Mouse (Mus musculus) liver, postnatal 0 days (tissue): ENCODE measurements around the gene Grid2. TPM values are rescaled to one million over a fixed set of nuclear protein-coding genes. Genes with fewer than 3 reads are reported as not detected.

Experiments used
- ATAC-seq: fragments of 200-750 bp; cut with Nextera tagmentation; 2 replicates; pipeline ENCODE4 v1.8.0; 2017; ENCODE audit warnings: mild to moderate bottlenecking, moderate library complexity
- DNase-seq: peaks from one replicate; pipeline ENCODE4 v3.0.0-alpha.2; 2016
- H3K27ac ChIP-seq: fragments of 300-500 bp; sonication (generic); 2 replicates; pipeline ENCODE4 v1.5.1; 2014; ENCODE audit warnings: antibody characterized with exemption, moderate library complexity, mild to moderate bottlenecking, low read depth
- H3K27me3 ChIP-seq: fragments of 300-500 bp; sonication (generic); 2 replicates; pipeline ENCODE4 v1.6.1; 2014; ENCODE audit warnings: low read length, control low read depth, mixed read lengths; ENCODE audit not compliant: insufficient read depth
- H3K36me3 ChIP-seq: fragments of 300-500 bp; sonication (generic); replicated peaks from 2 replicates; pipeline ENCODE4 v1.6.1; 2014; ENCODE audit warnings: mild to moderate bottlenecking, control low read depth, low read length, moderate library complexity, mixed read lengths; ENCODE audit not compliant: insufficient read depth
- H3K4me1 ChIP-seq: fragments of 300-500 bp; sonication (generic); 2 replicates; pipeline ENCODE4 v1.6.1; 2014; ENCODE audit warnings: antibody characterized with exemption, mild to moderate bottlenecking, control low read depth; ENCODE audit not compliant: insufficient read depth
- H3K4me2 ChIP-seq: fragments of 300-500 bp; sonication (generic); 2 replicates; pipeline ENCODE4 v1.6.1; 2014; ENCODE audit warnings: low read depth, mild to moderate bottlenecking, low read length, moderate library complexity, mixed read lengths
- H3K4me3 ChIP-seq: fragments of 300-500 bp; sonication (generic); 2 replicates; pipeline ENCODE4 v1.5.1; 2014; ENCODE audit warnings: low read depth, low read length
- H3K9ac ChIP-seq: fragments of 300-500 bp; sonication (generic); replicated peaks from 2 replicates; pipeline ENCODE4 v1.6.1; 2014; ENCODE audit warnings: mild to moderate bottlenecking, moderate library complexity
- H3K9me3 ChIP-seq: fragments of 300-500 bp; sonication (generic); 2 replicates; pipeline ENCODE4 v1.6.1; 2016; ENCODE audit warnings: mild to moderate bottlenecking, control low read depth, low read length, mixed read lengths
- CTCF ChIP-seq: sonication (generic); IDR thresholded peaks from 2 replicates; pipeline ENCODE4 v1.5.1; 2016; ENCODE audit warnings: antibody characterized with exemption, low read depth
- EP300 ChIP-seq: IDR thresholded peaks from 2 replicates; pipeline ENCODE4 v1.6.1; 2016; ENCODE audit warnings: antibody characterized with exemption, low read depth, mild to moderate bottlenecking
- WGBS: fragments of 180-500 bp; shearing (Covaris S2); extraction: QIAGEN DNeasy Blood & Tissue Kit; methylation state at CpG from one replicate; pipeline ENCODE4 v1.1.7; 2014; ENCODE audit not compliant: insufficient replicate concordance; 5-methylcytosine and 5-hydroxymethylcytosine counted together
- polyA plus RNA-seq: library from polyadenylated mRNA; unstranded; fragments of >200 nt; fragmentation: Nextera tagmentation; extraction: Ambion mirVana; gene quantifications from 2 replicates; pipeline ENCODE4 v1.2.1, GENCODE M21; 2015

Gene Grid2
- not detected in 2 replicates for polyA plus RNA-seq

GRCm38 (mm10) chr6:63255826-63256555 lies at the start of gene Grid2:
Gene Grid2 (plus strand): TSS chr6:63255876.
- Histone ChIP-seq H3K9me3 (no peaks in the 10 kb centered on the region), H3K4me2 (peak within 1 kb of the TSS; percentile 59), H3K36me3 (no peaks in the 10 kb centered on the region), H3K4me3 (peak within 1 kb of the TSS; percentile 31), H3K9ac (no peak within 1 kb of the TSS), H3K27me3 (peaks cover 35% of the 10 kb centered on the region), H3K27ac (no peak within 1 kb of the TSS), H3K4me1 (no peaks in the 10 kb centered on the region)
- under 1% methylated on average over 69 of the region's 71 CpGs for whole genome bisulfite sequencing
- TF ChIP-seq CTCF (no peak), EP300 (no peak)
- DNase-seq, result peak; percentile 11
- ATAC-seq, result no peak

- Histone ChIP-seq H3K4me2 (no peak overlapping the region), H3K9me3 (no peaks in the 10 kb centered on the region), H3K4me1 (no peaks in the 10 kb centered on the region), H3K27ac (no peak overlapping the region), H3K27me3 (peaks cover 10% of the 10 kb centered on the region), H3K4me3 (no peak overlapping the region), H3K36me3 (no peaks in the 10 kb centered on the region), H3K9ac (no peak overlapping the region)
- no peak for ATAC-seq
- no peak for DNase-seq
- TF ChIP-seq EP300 (no peak), CTCF (no peak)
Measured at GRCm38 (mm10) chr6:63250738-63251137, 4.9 kb upstream of the Grid2 start.

DNA sequence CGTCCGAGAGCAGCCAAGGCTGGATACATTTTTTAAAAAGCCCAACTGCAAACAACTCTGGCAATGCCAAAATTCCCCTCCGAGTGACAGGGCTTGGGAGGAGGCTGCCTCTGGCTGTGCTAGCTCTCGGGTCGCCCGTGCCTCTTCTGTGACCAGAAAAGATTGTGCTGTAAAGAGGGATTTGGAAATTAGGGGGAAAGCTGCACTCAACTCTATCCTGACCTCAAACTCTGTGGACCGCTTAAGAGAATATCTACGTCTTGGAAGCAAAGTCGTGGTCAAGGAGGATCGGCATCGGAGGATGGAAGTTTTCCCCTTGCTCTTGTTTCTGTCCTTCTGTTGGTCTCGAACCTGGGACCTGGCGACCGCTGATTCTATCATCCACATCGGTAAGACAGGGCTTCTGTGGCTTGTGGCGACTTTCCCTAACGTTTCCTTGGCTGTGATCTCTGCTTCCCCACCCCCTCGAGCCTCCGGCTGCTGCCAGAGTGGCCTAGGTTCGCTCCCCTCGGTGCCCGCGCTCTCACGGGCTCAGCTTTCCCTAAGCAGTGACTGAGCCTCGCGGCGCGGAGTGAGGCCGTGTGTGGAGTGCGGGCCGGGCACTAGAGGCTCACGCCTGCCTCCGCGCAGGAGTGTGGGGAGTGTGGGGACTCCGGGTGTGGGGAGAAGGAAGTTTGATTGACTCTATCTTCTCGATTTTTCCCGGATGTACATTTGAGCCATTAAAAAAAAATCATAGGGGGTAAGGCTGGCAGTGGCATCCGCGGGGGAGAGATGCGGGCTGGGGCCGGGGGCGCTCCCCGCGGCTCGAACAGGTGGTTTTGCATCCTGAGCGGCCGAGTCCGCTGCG lies 1.1 kb downstream of the Grid2 start:
- TF ChIP-seq EP300 (no peak), CTCF (no peak)
- DNase-seq, result peak; percentile 10
- ATAC-seq, result no peak

DNA sequence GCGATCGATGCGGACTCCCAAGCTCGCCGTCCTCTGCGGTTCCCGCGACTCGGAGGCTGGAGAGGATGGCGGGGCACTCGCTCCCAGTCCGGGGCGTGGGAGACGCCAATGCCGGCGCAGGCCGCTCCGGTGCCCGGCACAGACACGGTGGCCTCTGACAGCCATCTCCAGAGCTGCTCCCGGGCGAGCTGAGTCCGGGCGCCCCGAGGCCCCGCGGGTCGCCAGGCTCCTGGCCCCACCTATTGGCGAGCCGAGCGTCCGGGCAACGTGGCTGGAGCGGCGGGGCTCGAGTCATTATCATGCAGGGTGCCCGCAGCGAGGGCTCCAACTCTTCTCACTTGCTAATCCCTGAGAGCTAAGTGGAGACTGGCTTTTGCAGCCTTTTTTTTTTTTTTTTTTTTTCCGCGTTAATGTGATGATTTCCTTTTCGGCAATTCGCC lies 1.8 kb downstream of the Grid2 start:
- H3K4me1 ChIP-seq, result no peaks in the 10 kb centered on the region
- H3K9me3 ChIP-seq, result no peaks in the 10 kb centered on the region
- H3K4me3 ChIP-seq, result peak overlapping the region; percentile 15
- peaks cover 35% of the 10 kb centered on the region for H3K27me3 ChIP-seq
- TF ChIP-seq CTCF (no peak), EP300 (no peak)
- DNase-seq, result peak; percentile 21
- H3K9ac ChIP-seq, result no peak overlapping the region
- WGBS, result under 1% methylated on average over 39 of the region's 42 CpGs
- no peak overlapping the region for H3K27ac ChIP-seq
- peak overlapping the region; percentile 59 for H3K4me2 ChIP-seq
- no peak for ATAC-seq
- no peaks in the 10 kb centered on the region for H3K36me3 ChIP-seq

More for the DNA sequence above, 1.1 kb downstream of the Grid2 start:
- H3K27ac ChIP-seq, result no peak overlapping the region
- peaks cover 35% of the 10 kb centered on the region for H3K27me3 ChIP-seq
- H3K9me3 ChIP-seq, result no peaks in the 10 kb centered on the region
- no peaks in the 10 kb centered on the region for H3K4me1 ChIP-seq
- peak overlapping the region; percentile 31 for H3K4me3 ChIP-seq
- under 1% methylated on average over 48 of the region's 49 CpGs for WGBS
- H3K9ac ChIP-seq, result no peak overlapping the region
- no peaks in the 10 kb centered on the region for H3K36me3 ChIP-seq
- peak overlapping the region; percentile 59 for H3K4me2 ChIP-seq

- no peak overlapping the region for H3K4me2 ChIP-seq
- no peak for TF ChIP-seq CTCF
- TF ChIP-seq EP300, result no peak
- DNase-seq, result no peak
- H3K4me3 ChIP-seq, result 0 out of 2 replicates have a peak overlapping the region, but pooled peaks have one; percentile 15
- no peak for ATAC-seq
- no peak overlapping the region for H3K27ac ChIP-seq
- no peaks in the 10 kb centered on the region for H3K4me1 ChIP-seq
- no peak overlapping the region for H3K9ac ChIP-seq
- no peaks in the 10 kb centered on the region for H3K9me3 ChIP-seq
- H3K27me3 ChIP-seq, result peaks cover 35% of the 10 kb centered on the region
- H3K36me3 ChIP-seq, result no peaks in the 10 kb centered on the region
- 6% methylated on average over 11 of the region's 11 CpGs for WGBS
Measured at GRCm38 (mm10) chr6:63257876-63258275, 2.2 kb downstream of the Grid2 start.

DNA sequence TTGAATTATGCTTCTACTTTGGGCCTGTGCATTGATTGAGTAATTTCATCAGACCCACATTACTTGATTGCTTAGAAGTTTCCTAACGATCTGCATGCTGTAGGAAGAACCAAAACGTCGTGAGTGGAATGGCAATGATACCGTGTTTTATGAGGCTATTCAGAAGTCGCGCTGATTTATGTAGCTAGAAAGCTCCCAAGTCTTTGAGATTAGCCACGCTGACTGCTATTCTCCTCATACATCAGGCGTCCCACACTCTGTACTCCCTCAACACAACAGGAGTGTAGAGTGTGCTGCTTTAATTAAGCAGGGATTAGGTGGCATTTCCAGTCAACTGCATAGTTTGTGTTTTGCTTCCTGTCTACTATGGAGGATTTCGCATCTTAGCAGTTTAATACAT lies 4.1 kb downstream of the Grid2 start:
- Histone ChIP-seq H3K4me1 (no peaks in the 10 kb centered on the region), H3K9me3 (no peaks in the 10 kb centered on the region), H3K9ac (no peak overlapping the region), H3K27me3 (peaks cover 29% of the 10 kb centered on the region), H3K4me3 (no peak overlapping the region), H3K4me2 (no peak overlapping the region), H3K27ac (no peak overlapping the region), H3K36me3 (no peaks in the 10 kb centered on the region)
- TF ChIP-seq CTCF, result no peak
- no peak for TF ChIP-seq EP300
- no peak for ATAC-seq
- 55% methylated on average over 9 of the region's 9 CpGs for WGBS
- no peak for DNase-seq
